Mouse (Mus musculus): ENCODE data around the gene Retreg2. TPM values are rescaled to one million over a fixed set of nuclear protein-coding genes. Genes with fewer than 3 reads are reported as not detected.

Gene Retreg2
- total RNA-seq, 1 experiment: 27.1 TPM

- peak overlapping the region; percentile 88 to 98 for H3K4me3 ChIP-seq (ENCODE audit: insufficient read depth in 1 of 2, low read depth in 1 of 2, low read length in 2 of 2, poor library complexity in 1 of 2, severe bottlenecking in 1 of 2)
- no peak overlapping the region for H3K27ac ChIP-seq (ENCODE audit: insufficient read depth, low read depth, low read length, poor library complexity, severe bottlenecking)
- peak overlapping the region; percentile 89 for H3K9ac ChIP-seq (ENCODE audit: insufficient read depth, low read depth, low read length, poor library complexity, severe bottlenecking)
- no peak for TF ChIP-seq MAFK (IDR thresholded peaks at IDR 0.05; ENCODE audit: insufficient read depth, low read depth, low read length)
- TF ChIP-seq ZNF384 (IDR thresholded peaks at IDR 0.05; ENCODE audit: low read depth, low read length): no peak
- no peak for TF ChIP-seq ZC3H11A (IDR thresholded peaks at IDR 0.05; ENCODE audit: borderline replicate concordance, low read depth, low read length)
- TF ChIP-seq CHD2 (IDR thresholded peaks at IDR 0.05; ENCODE audit: low read depth, low read length): no peak
- TF ChIP-seq HCFC1 (IDR thresholded peaks at IDR 0.05; ENCODE audit: borderline replicate concordance, insufficient read depth, low read length): no peak
- no peaks in the 10 kb centered on the region for H3K9me3 ChIP-seq (ENCODE audit: control insufficient read depth, insufficient read depth, low read depth, low read length)
- no peak for DNase-seq (ENCODE audit: low read depth, low spot score)
- H3K4me1 ChIP-seq (ENCODE audit: control insufficient read depth in 2 of 2, insufficient read depth in 2 of 2, low read length in 2 of 2, poor library complexity in 1 of 2): peaks cover 2 to 6% of the 10 kb centered on the region in 2 experiments; a peak in 1 of 4 replicates
- peaks cover 6% of the 10 kb centered on the region for H3K36me3 ChIP-seq (ENCODE audit: control insufficient read depth, insufficient read depth, low read length, poor library complexity, severe bottlenecking)
- in situ Hi-C loops (cut with MboI; ENCODE audit: low sequenced_read_pairs in 2 of 2, unreplicated experiment in 2 of 2): no loop called here
These were observed 48.7 kb downstream of the Retreg2 start for GRCm38 (mm10) chr1:75191258-75191621.

- H3K9ac ChIP-seq (ENCODE audit: insufficient read depth, low read depth, low read length, poor library complexity, severe bottlenecking): peak within 1 kb of the TSS; percentile 89
- DNase-seq (ENCODE audit: low read depth, low spot score): peak; percentile 98
- H3K9me3 ChIP-seq (ENCODE audit: control insufficient read depth, insufficient read depth, low read depth, low read length): no peaks in the 10 kb centered on the region
- peaks cover 2 to 6% of the 10 kb centered on the region in 2 experiments; a peak in 1 of 4 replicates for H3K4me1 ChIP-seq (ENCODE audit: control insufficient read depth in 2 of 2, insufficient read depth in 2 of 2, low read length in 2 of 2, poor library complexity in 1 of 2)
- peaks cover 10% of the 10 kb centered on the region for H3K36me3 ChIP-seq (ENCODE audit: control insufficient read depth, insufficient read depth, low read length, poor library complexity, severe bottlenecking)
- TF ChIP-seq CHD2 (IDR thresholded peaks at IDR 0.05; ENCODE audit: low read depth, low read length): peak; percentile 64; the same call in 1 of the 2 replicates
- TF ChIP-seq ZC3H11A (IDR thresholded peaks at IDR 0.05; ENCODE audit: borderline replicate concordance, low read depth, low read length): no peak
- TF ChIP-seq MAFK (IDR thresholded peaks at IDR 0.05; ENCODE audit: insufficient read depth, low read depth, low read length): no peak
- TF ChIP-seq ZNF384 (IDR thresholded peaks at IDR 0.05; ENCODE audit: low read depth, low read length): no peak
- peak; percentile 65; the same call in 1 of the 2 replicates for TF ChIP-seq HCFC1 (IDR thresholded peaks at IDR 0.05; ENCODE audit: borderline replicate concordance, insufficient read depth, low read length)
- in situ Hi-C loops (cut with MboI; ENCODE audit: low sequenced_read_pairs in 2 of 2, unreplicated experiment in 2 of 2): no loop called here
- peak within 1 kb of the TSS; percentile 88 to 98 for H3K4me3 ChIP-seq (ENCODE audit: insufficient read depth in 1 of 2, low read depth in 1 of 2, low read length in 2 of 2, poor library complexity in 1 of 2, severe bottlenecking in 1 of 2)
- H3K27ac ChIP-seq (ENCODE audit: insufficient read depth, low read depth, low read length, poor library complexity, severe bottlenecking): peak within 1 kb of the TSS; percentile 23
These were observed 49.2 kb downstream of the Retreg2 start, which contains the start of the genes Ankzf1 and Atg9a for GRCm38 (mm10) chr1:75191622-75192402. Gene Ankzf1 (plus strand): TSS chr1:75192151. Gene Atg9a (minus strand): TSS chr1:75192196.

- no peak for TF ChIP-seq MAFK (IDR thresholded peaks at IDR 0.05; ENCODE audit: insufficient read depth, low read depth, low read length)
- TF ChIP-seq HCFC1 (IDR thresholded peaks at IDR 0.05; ENCODE audit: borderline replicate concordance, insufficient read depth, low read length): no peak
- no peak for TF ChIP-seq ZNF384 (IDR thresholded peaks at IDR 0.05; ENCODE audit: low read depth, low read length)
- TF ChIP-seq CHD2 (IDR thresholded peaks at IDR 0.05; ENCODE audit: low read depth, low read length): no peak
- Histone ChIP-seq H3K4me3 (ENCODE audit: insufficient read depth in 1 of 2, low read depth in 1 of 2, low read length in 2 of 2, poor library complexity in 1 of 2, severe bottlenecking in 1 of 2) (peak overlapping the region; percentile 88 to 89), H3K4me1 (ENCODE audit: control insufficient read depth in 2 of 2, insufficient read depth in 2 of 2, low read length in 2 of 2, poor library complexity in 1 of 2) (peaks cover 2 to 6% of the 10 kb centered on the region in 2 experiments; a peak in 1 of 4 replicates), H3K36me3 (ENCODE audit: control insufficient read depth, insufficient read depth, low read length, poor library complexity, severe bottlenecking) (peaks cover 11% of the 10 kb centered on the region), H3K9me3 (ENCODE audit: control insufficient read depth, insufficient read depth, low read depth, low read length) (no peaks in the 10 kb centered on the region), H3K9ac (ENCODE audit: insufficient read depth, low read depth, low read length, poor library complexity, severe bottlenecking) (peak overlapping the region; percentile 87), H3K27ac (ENCODE audit: insufficient read depth, low read depth, low read length, poor library complexity, severe bottlenecking) (peak overlapping the region; percentile 23)
- no peak for DNase-seq (ENCODE audit: low read depth, low spot score)
- in situ Hi-C loops (cut with MboI; ENCODE audit: low sequenced_read_pairs in 2 of 2, unreplicated experiment in 2 of 2): no loop called here
These were observed 49.9 kb downstream of the Retreg2 start for GRCm38 (mm10) chr1:75192452-75192851.

Other genes with a start within 250 kb of the Retreg2 start
- not detected in 2 replicates for gene Cryba2, start 249.6 kb upstream of the Retreg2 start, total RNA-seq (2012; rRNA removed)
- 0.05 TPM in 1 of 2 replicates, not detected in the other for gene Cfap65, start 207.2 kb upstream of the Retreg2 start, total RNA-seq (2012; rRNA removed)
- 0.37 and 0.67 TPM in 2 replicates for gene Ihh, start 191.1 kb upstream of the Retreg2 start, total RNA-seq (2012; rRNA removed)
- 6.7 and 7.7 TPM in 2 replicates for gene Nhej1, start 17.6 kb upstream of the Retreg2 start, total RNA-seq (2012; rRNA removed)
- 0.31 TPM in 1 of 2 replicates, not detected in the other for gene Slc23a3, start 8.9 kb upstream of the Retreg2 start, total RNA-seq (2012; rRNA removed)
- gene Cnppd1, start 67 bp upstream of the Retreg2 start, total RNA-seq (2012; rRNA removed): 20.9 and 27.2 TPM in 2 replicates
- gene Zfand2b, start 25.9 kb downstream of the Retreg2 start, total RNA-seq (2012; rRNA removed): 15.1 and 16.0 TPM in 2 replicates
- 41.0 and 54.3 TPM in 2 replicates for gene Abcb6, start 37.6 kb downstream of the Retreg2 start, total RNA-seq (2012; rRNA removed)
- gene Ankzf1, start 49.4 kb downstream of the Retreg2 start, total RNA-seq (2012; rRNA removed): 23.0 and 42.5 TPM in 2 replicates
- 17.2 and 24.4 TPM in 2 replicates for gene Atg9a, start 49.4 kb downstream of the Retreg2 start, total RNA-seq (2012; rRNA removed)
- 5.8 and 7.6 TPM in 2 replicates for gene Glb1l, start 68.0 kb downstream of the Retreg2 start, total RNA-seq (2012; rRNA removed)
- 63.6 and 103 TPM in 2 replicates for gene Stk16, start 68.1 kb downstream of the Retreg2 start, total RNA-seq (2012; rRNA removed)
- gene Tuba4a, start 77.1 kb downstream of the Retreg2 start, total RNA-seq (2012; rRNA removed): 110 and 124 TPM in 2 replicates
- gene A630095N17Rik, start 89.3 kb downstream of the Retreg2 start, total RNA-seq (2012; rRNA removed): not detected in 2 replicates
- 15.8 and 17.7 TPM in 2 replicates for gene Dnajb2, start 93.6 kb downstream of the Retreg2 start, total RNA-seq (2012; rRNA removed)
- 8.9 and 9.0 TPM in 2 replicates for gene Ptprn, start 121.7 kb downstream of the Retreg2 start, total RNA-seq (2012; rRNA removed)
- gene Resp18, start 135.6 kb downstream of the Retreg2 start, total RNA-seq (2012; rRNA removed): 0.90 TPM in 1 of 2 replicates, not detected in the other
- 67.1 and 75.5 TPM in 2 replicates for gene Dnpep, start 175.2 kb downstream of the Retreg2 start, total RNA-seq (2012; rRNA removed)
- 10.8 and 19.4 TPM in 2 replicates for gene Des, start 217.6 kb downstream of the Retreg2 start, total RNA-seq (2012; rRNA removed)
- gene Speg, start 232.5 kb downstream of the Retreg2 start, total RNA-seq (2012; rRNA removed): 16.9 and 31.2 TPM in 2 replicates